Mouse (Mus musculus): ENCODE results near the gene Myo18a.

Gene Myo18a

DNA sequence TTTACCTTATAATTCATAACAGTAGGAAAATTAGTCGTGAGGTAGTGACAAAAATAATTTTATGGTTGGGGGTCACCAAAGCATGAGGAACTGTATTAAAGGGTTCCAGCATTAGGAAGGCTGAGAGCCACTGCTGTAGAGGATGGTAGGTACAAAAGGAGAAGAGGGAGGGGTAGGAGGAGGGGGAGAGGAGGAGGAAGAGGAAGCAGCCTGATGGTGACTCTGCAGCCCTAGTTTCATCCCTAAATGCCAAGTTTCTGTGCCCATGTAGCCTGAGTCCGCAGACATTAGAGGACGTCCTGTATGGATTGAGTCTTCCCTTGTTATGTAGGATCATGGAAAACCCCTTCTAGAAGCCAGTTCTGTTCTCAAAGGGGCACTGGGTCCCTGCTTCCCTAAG, 110.1 kb downstream of the Myo18a start:
- DNase-seq = no peak

DNA sequence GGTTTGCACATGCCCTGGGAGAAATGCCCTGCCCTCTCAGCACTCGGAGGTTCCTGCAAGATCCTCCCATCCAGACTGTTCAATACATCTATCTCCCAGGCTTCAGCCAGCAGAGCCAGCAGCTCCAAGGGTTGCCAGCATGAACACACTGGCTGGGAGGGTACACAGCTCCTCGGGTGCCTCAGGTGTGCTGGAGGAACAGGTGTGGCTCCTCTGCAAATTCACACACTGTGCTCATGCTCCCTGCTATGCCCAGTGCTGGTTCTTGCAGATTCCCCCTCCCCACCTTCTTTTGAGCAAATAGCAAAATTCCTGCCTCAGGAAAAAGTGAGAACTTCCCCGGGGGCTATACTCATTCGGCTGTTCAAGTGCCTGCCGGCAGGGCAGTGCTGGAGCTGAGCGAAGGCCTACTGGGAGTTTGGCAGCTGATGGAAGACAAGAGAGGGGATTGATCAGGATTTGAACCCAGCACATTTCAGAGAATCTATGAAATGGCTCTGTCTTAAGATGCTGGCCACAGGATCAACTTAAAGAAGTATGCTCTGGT, 111.7 kb downstream of the Myo18a start:
- DNase-seq = no peak

DNA sequence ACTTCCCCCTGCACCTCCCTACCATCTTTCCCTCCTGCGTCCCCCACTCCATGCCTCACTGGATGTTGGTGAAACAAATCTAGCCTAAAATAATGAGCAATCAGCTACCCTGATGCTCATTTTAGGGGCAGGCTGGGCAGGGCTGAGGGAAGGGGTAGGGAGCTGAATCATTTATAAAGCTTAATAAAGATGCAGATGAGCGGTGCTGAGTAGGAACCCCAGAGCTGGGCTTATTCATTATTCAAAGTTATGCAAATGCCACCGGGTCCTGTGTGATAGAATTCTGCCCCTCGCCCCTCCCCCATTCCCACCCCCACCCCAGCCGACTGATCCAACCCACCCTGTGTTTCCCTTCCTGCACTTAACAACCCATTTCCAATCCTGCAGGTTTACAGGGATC, 112.2 kb downstream of the Myo18a start:
- no peak for DNase-seq

DNA sequence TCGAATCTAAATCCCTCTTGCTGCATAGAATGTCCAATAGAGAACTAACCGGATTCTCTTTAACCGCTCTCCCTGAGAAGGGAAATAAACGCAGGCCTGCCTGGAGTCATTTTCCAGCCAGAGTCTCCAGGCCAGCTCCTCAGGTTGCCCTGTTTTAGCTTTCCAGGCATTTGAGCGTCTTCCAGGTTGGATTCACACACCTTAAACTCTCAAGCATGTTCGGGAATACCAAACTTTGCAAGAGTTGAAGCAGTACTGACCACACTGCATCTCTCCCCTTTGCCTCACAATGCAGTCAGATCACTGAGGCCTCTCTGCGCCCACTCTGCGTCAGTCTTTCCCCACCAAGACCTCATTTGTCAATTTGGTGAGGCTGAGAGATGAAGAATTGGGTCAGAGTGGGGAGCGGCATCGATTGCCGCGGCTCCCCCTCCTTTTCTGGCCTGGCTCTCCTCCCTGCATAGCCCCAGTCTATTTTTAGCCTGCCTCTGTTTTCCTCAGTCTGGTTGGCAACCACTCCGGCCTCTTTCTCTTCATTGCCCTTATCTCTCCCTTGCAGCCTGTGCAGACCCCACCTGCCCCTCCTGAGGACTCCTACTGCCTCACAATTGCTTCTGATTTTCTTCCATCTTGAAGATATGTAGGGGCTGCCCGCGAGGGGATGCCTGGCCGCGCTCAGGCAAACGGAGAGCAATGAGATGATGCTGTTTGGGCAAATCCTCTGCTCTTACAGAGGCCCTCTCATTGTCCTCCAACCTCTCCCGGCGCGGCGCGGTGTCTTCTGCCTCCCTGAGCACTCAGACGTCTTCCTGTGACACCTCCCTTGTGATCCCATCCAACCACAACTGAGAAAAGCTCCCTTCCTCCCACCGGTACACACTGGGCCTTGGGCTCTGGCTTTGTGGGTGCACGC, 113.1 kb downstream of the Myo18a start:
- no peak for DNase-seq

DNA sequence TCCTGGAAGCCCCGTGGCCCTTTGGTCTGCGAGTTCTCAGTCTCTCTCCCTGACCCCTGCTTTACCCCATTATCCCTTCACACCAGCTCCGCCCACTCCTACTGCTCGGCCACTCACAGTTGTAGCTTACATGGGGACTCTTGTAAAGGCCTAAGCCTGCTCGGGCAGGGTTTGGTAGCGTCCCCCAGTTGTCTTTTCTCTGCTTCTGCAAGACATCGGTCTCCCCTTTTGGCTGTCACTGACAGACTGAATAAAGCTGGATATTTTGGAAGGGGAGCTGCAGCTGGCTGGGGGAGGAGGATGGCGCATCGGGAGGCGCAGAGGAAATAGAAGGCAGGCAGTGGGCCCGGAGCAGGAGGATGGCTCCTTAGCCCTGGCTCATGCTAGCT, 113.7 kb downstream of the Myo18a start:
- DNase-seq = no peak

DNA sequence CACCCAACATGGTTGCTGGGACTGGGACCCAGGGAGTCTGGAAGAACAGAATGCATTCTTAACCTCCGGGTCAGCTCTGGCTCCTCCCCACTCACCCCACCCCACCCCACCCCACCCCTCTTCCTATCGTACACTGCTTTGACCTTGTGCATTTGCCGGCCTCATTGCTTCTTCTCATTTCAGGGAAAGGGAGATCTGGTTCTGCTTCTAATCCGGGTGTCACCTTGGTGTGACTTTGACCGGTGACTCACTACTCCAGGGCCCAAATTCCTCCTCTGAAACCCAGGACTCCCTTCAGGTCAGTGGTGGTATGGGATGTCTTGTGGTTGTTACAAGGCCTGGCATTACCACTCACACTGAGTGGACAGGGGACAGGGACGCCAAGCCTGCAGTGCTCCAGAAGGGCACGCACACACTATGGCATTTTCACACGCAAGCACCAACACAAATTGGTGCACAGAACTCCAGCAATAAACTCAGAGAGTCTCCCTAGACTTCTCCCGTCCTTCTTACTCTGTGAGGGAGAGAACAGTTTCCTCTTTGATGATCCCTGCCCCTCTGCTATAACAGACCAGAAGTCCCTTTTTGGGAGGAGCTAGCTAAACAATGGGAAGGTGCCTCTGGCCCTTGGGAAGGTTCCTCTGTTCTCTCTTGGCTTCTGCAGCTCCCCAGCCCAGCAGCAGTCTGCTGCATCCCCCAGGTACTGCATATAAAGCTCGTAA, 121.6 kb downstream of the Myo18a start:
- no peak for DNase-seq

DNA sequence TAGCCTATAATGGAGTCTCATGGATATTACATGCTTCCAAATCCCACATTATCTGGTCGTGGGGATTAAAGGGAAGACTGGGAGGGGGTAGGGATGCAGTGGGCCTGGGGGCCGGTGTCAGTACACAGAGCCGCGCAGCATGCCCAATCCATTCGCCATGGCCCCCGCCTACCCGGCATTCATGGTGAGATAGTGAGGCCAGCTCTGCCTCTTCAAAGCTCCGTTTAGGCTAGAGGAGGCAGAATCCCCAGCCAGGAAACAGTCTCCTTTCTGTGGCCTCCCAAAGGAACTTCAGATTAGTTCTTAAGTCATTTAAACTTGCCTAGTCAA, 122.2 kb downstream of the Myo18a start:
- no peak for DNase-seq

DNA sequence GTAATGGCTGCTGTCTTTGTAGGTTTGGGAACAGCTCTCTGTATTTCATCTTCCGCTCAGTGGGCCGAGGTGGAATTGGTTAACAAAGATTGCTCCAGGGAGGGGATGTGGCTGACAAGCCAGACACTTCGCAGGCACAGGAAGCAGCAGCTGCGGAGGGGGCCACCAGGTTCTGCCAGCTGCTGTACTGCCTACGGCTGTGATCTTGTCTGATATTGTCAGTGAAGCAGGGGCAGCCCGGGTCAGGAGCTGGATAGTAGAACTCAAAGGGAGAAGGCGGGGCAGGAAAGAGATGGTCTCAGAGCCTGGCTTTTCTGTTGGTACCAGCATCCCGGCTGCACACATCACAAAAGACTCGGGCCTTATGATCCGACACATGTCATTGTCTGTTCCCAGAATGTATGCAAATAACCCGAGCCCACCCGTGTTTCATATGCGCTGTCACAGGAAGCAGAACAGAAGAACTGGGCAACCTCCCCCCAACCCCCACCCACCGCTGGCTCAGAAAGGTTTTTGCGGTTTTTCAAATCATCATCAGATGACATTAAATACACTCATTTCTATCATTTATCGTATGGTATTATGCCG, 124.4 kb downstream of the Myo18a start:
- DNase-seq = no peak

DNA sequence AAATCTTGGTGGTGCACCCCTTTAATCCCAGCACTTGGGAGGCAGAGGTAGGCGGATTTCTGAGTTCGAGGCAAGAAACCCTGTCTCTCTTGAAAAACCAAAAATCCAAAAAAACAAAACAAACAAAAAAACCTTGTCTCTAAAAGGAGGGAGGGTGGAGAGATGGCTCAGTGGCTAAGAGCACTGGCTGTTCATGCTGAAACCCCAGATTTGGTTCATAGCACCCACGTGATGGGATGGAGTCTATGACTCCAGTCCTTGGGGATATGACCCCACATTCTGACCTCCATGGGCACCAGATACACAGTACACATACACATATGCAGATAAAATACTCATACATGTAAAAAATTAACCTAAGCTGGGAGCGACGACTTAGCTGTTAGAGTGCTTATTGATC, 125.8 kb downstream of the Myo18a start:
- DNase-seq = no peak

DNA sequence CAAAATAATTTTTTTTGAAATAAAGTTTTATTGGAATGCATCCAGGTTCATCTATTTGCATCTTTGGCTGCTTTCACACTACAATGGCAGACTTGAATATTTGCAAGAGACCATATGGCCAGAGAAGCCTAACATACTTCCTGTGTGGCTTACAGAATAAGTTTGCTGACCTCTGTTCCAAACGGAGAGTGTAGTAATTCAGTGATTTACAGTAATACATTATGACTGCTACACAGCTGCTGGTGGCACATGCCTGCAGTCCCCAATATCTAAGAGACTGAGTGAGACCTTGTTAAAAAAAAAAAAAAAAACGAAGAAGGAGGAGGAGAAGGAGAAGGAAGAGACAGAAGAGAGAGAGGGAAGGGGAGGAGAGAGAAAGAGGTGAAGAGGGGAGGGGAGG, 126.4 kb downstream of the Myo18a start:
- DNase-seq = no peak

DNA sequence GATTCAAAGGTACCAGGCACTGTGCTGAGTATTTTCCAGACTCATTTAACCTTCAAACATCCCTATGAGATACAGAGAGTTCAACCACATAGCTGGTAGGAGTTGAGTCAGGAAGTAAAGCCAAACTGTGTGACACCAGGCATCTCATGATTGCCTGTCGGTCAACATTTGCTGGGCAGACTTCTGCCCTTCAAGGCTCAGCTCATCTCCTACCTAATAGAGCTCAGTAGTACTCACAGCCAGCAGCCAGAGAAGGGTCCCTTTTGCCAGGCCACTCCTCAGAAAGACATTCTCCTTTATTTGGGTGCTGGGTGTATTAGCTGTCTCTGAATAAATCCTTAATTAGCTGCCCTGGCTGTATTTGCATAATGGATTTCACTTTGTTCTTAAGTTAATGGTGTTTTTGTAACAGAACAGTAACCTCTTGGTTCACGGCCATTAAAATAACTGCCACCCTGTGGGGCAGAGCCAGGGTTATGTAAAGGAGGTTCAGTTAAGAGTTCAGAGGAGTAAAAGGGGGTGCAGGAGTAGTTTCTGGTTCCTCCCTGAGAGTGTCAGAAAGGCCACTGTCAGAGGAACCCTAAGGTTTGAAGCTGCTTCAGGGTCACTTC, 127.7 kb downstream of the Myo18a start:
- no peak for DNase-seq

DNA sequence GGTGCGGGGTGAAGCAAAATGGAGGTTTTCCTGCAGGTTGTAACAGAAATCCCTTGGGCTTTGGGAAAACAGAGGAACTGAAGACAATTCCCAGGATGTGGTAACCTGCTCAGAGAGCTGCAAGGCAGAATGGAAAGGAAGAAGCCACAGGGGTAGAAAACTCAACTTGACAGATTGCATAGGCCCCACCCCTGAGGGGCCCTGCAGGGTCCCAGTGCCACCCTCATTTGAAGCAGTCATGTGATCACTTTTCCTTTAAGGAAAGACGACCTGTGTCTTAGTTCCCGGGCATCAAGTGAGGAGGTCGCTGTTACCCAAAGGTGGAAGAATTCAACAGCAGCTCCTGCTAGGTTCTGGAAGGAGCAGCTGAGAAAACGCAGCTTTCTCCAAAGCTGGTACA, 129.8 kb downstream of the Myo18a start:
- DNase-seq = no peak

DNA sequence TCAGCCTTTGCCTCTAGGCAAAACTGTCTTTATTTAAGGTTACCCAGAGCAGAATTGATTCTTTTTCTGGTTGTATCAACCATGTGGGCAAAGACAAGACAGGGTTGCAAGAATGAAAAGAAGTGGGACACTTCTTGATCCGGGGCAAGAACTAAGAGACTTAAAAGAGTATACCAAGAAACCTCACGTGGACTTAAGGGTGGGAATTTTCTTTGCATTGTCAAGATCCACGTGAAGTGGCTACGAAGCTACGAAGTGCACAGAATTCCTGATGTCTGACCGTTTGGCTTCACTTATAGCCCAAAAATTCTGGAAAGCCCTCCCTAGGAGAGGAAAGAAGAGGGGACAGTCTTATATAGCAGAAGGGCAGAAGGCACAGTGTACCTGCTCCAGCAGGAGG, 130.2 kb downstream of the Myo18a start:
- DNase-seq = no peak

DNA sequence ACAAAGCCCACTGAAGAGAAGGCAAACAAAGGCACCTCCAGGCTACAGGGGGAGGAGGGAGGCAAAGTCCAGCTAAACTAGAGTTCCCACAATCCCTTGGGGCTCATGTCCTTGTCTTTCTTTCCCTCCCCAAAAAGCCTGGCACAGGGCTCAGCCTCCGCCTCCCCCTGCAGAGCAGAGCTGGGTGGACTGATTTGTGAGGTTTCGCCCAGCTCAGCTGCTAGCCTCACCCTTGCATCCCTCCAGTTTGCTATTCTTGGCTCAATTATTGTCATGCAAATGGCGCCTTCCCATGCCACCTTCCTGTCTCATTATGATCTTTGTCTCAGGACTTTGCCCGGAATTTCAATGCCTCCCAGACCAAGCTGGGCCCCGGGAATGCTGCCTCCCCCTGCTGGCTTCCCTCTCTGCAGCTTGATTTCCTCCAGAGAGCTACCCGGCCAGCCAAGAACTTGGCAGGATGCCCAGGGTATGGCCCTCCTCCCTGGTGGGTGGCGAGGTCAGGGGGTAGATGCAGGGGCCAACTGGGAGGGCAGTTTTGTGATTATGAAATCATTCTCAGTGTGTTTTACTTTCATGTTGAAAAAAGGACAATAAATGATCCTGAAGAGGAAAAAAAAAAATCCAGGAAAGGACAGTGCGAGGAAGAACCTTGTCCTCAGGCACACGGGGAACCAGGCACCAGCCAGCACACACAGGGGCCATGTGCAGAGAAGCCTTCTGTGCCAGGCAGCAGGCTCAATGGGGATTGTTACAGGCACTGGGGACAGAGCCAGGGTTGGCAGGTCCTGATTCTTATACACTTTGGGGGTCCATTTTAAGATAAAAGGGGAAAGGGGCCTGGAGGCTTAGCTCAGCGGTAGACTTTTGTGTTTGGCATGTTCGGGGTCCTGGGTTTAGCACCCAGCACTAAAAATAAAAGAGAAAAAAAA, 131.0 kb downstream of the Myo18a start, which contains the start of gene Pipox:
Gene Pipox (minus strand): TSS at position 310 of the 932 bp plus-strand sequence.
- peak; percentile 90 to 94 for DNase-seq

DNA sequence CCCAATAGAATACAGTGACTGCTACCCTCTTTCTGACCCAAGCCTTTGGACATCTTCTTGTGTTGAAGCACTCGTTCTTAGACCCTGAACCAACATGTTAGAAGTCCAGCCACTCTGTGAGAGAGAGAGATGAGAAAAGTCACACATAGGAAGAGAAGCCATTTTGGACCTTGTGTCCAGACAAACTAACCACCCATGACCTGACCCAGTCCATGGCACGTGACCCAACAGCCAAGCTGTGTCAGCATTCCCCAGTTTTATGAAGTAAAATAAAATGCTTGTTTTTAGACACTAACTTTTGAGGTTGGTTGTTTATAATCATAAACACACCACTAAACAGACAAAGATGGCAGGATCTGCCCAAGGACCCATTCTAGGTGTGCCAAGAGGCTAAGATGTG, 131.9 kb downstream of the Myo18a start:
- no peak for DNase-seq

DNA sequence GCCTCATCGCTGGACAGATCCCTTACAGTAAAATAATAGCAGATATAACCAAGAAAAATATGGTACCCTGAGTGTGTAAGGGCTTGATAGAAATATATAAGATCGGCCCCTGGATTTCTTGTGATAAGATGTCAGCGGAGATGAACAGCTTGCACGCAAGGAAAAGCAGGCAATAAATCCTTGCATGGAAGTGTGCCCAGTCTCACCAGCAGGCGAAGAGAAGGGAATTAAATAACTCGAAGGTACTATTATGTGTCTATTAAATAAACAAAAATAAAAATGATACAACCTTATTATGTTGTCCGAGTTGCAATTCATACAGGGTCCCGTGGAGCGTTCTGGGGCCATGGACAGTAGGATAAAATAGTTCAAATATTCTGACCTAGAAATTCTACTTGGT, 133.0 kb downstream of the Myo18a start:
- DNase-seq = no peak

DNA sequence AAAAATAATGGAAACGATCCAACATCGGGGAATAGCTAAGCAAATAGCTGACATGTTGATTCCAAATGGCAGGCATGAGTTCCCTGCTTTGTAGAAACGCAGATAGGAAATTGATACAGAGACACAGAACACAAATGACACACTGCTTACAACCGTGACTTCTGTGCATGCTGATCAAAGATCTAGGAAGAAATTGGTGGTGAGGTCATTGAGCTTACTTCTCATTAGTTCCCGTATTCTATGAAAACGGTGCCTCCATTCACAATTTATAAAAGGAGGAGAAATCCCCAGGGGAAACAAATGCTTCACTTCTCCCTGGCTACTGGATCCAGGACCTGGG, 133.4 kb downstream of the Myo18a start:
- DNase-seq = no peak

DNA sequence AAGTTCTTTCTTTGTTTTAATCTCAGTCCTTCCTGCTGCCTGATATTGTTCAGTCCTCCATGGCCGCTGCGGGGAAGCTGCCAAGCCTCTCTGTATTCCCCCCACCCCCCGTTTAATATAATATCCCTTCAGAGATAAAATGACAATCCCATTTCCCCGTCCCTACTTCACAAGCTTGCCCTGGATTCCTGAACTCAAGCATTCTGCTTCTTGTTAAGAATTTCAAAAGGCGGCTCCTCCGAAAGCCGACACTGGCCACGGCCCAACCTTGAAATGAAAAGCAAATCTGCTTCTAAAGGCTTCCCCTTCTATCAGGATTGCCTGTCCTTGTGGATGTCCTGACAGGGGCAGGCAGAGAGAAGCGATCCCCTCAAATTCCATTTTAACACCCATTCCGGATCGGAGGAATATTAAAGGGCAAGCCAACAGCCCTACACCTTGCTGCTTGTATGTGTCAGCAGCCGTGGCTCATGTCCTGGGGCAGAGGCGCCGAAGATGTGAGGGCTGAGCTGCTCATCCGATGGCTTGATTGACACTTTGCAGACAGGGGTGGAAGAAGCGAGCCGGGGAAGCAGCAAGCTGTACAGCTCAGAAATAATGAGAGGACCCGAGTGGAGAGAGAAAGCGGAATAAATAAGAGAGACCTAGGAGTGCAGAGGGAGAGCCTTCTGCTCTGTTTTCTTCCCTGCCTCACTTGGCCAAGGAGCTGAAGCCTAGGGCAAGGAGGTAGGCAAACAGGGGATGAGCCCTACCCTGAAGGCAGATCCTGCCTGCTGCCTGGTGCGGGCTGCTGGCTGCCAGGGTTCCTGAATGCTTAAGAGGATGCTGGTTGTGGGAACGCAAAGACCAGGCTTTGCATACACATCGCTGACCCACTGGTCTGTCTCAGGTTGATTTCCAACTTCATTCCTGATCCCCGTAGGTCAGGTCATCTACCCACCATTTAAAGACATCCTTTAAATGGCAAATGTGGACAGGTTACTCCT, 134.1 kb downstream of the Myo18a start:
- no peak for DNase-seq

DNA sequence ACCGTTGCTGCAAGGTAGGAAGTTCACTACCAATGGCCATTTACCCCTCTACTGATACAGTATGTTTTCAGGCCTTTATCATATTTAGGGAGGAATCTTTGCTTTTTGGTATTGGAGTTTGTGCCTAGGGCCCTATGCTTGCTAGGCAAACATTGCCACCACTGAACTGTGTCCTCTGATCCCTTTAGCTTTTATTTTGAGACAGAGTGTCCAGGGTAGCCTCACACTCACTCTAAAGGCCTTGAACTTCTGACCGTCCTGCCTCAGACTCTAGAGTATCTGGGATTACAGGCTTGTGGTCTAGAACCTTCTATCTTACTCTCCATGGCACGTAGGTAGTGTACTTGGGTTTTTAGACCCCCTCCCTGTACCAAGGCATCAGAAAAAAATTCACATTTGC, 137.1 kb downstream of the Myo18a start:
- no peak for DNase-seq

DNA sequence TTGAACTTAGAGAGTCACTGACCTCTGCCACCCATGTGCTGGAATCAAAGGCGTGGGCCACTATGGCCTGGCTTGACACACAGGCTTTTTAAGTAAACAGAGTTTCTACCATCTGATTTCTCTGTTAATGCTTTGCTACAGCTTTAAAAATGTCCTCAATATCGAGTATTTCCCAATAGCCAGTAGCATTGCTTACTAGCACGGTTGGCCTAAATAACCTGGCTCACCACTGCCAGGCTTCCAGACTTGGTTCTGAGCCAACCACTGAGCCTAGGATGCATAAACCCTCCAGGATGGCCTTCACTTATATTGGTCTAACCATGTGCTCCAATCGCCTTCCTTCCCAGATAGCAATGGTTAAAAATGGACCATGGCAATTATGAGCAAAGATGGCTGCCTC, 137.7 kb downstream of the Myo18a start:
- peak; percentile 17 to 27 for DNase-seq

DNA sequence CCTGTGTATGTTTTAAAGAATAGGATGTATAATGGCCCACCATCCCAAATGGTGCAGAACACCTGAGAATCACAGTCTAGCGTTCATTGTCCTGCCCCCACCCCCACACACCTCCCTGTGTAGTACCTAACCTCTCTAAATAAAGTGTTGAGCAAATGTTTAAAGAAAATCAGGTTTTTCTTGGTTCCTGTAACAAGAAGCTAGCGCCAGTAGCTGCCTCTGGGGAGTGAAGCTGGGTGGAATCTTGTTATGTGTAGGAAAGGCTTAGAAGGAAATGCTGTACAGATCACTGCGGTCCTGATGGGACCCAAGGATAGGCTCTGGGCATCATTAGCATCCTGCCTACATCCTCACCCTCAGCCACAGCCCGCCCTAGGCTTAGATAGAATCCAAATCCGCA, 138.3 kb downstream of the Myo18a start:
- peak; percentile 50 to 69 for DNase-seq

Data from lung, adult 18-20 months (tissue).